Mouse (Mus musculus): ENCODE measurements around the gene Narfl. TPM values are rescaled to one million over a fixed set of nuclear protein-coding genes. Genes with fewer than 3 reads are reported as not detected.
A peak's percentile ranks its signal among the peaks of the same experiment; 100 is the strongest.

Gene Narfl
- total and polyA plus RNA-seq, 2 experiments: 14.9 to 22.5 TPM

GRCm38 (mm10) chr17:25791320-25791842 is 17.8 kb downstream of the Narfl start:
- TF ChIP-seq POLR2A (IDR thresholded peaks at IDR 0.05; ENCODE audit: extremely low read depth, insufficient read depth, low read length) (no peak), CTCF (IDR thresholded peaks at IDR 0.05; ENCODE audit: low read depth, low read length) (no peak)
- H3K27ac ChIP-seq (replicated peaks; ENCODE audit: insufficient read depth, low read depth, low read length): no peak overlapping the region
- no peaks in the 10 kb centered on the region for H3K27me3 ChIP-seq (ENCODE audit: control insufficient read depth, insufficient read depth, low read length)
- DNase-seq (ENCODE audit: extremely low read depth, low read depth, low spot score): no peak
- peak overlapping the region; percentile 84; the same call in 1 of the 2 replicates for H3K9ac ChIP-seq (ENCODE audit: low read depth, low read length)
- WGBS: 38% methylated on average over 19 of the region's 19 CpGs
- no peaks in the 10 kb centered on the region for H3K79me2 ChIP-seq (ENCODE audit: control insufficient read depth, insufficient read depth, low read length)
- peaks cover 5% of the 10 kb centered on the region; the same call in 1 of the 2 replicates for H3K4me1 ChIP-seq (ENCODE audit: control insufficient read depth, insufficient read depth, low read length)
- H3K4me3 ChIP-seq (ENCODE audit: insufficient read depth, low read depth, low read length): peak overlapping the region; percentile 91
- H3K36me3 ChIP-seq (ENCODE audit: control insufficient read depth, insufficient read depth, low read length): no peaks in the 10 kb centered on the region

DNA sequence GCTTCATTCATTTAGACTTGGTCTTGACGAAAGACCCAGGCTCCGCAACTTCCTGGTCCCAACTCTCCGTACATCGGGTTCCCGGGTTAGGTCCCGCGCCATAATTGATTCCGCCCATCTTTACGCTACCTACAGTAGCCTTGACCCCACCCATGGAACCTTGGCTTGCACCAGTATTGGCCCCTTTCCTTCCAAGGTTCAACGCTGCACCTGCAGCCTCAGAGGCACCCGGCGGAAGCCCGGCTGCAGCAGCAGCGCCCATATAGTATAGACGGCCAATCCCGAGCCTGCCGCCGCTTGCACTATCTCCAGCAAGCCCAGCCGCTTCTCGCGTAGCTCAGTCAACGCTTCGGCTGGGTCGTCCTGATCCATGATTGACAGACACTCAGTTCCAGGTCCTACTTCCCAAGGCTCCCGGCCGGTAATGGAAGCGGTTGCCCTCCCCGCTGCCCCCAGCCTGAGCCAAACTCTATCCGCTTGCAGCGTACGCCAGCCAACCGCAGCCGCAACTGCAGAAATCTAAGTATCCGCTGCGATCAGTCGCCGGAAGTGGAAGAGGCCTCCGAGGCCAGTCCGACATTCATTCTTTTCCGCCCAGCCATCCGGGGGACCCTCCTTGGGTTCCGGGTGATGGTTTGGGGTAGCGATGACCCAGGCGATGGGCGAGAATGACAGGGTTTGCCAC is 18.4 kb downstream of the Narfl start:
- under 1% methylated on average over 45 of the region's 45 CpGs for WGBS
- peak overlapping the region; percentile 65 for H3K27ac ChIP-seq (replicated peaks; ENCODE audit: insufficient read depth, low read depth, low read length)
- no peaks in the 10 kb centered on the region for H3K79me2 ChIP-seq (ENCODE audit: control insufficient read depth, insufficient read depth, low read length)
- peak overlapping the region; percentile 84 for H3K9ac ChIP-seq (ENCODE audit: low read depth, low read length)
- H3K36me3 ChIP-seq (ENCODE audit: control insufficient read depth, insufficient read depth, low read length): no peaks in the 10 kb centered on the region
- peaks cover 5% of the 10 kb centered on the region; the same call in 1 of the 2 replicates for H3K4me1 ChIP-seq (ENCODE audit: control insufficient read depth, insufficient read depth, low read length)
- DNase-seq (ENCODE audit: extremely low read depth, low read depth, low spot score): peak; percentile 63
- no peaks in the 10 kb centered on the region for H3K27me3 ChIP-seq (ENCODE audit: control insufficient read depth, insufficient read depth, low read length)
- TF ChIP-seq CTCF (IDR thresholded peaks at IDR 0.05; ENCODE audit: low read depth, low read length) (no peak), POLR2A (IDR thresholded peaks at IDR 0.05; ENCODE audit: extremely low read depth, insufficient read depth, low read length) (peak; percentile 59)
- peak overlapping the region; percentile 91 for H3K4me3 ChIP-seq (ENCODE audit: insufficient read depth, low read depth, low read length)

DNA sequence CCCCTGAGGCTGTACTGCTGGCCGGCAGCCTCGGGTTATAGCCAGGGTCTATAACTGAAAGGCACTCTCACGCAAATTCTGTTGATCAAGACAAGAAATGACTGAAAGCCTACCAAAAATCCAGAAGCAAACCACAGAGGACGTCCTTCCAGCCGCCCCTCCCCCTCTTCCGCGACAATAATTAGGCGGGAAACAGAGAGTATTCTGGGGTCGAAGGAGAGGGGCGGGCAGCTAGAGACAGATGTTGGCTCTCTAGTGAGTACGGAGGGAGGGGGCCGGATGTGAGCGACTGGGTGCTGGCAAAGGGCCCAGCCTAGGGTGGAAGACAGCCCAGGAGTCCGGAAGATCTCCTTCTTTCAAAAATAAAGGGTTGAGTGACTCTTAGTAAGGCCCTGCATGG is 19.0 kb downstream of the Narfl start, which contains the start of gene Fam173a:
Gene Fam173a (minus strand): TSS at position 287 of the 400 bp plus-strand sequence.
- no peaks in the 10 kb centered on the region for H3K27me3 ChIP-seq (ENCODE audit: control insufficient read depth, insufficient read depth, low read length)
- peak within 1 kb of the TSS; percentile 65 for H3K27ac ChIP-seq (replicated peaks; ENCODE audit: insufficient read depth, low read depth, low read length)
- peak within 1 kb of the TSS; percentile 91 for H3K4me3 ChIP-seq (ENCODE audit: insufficient read depth, low read depth, low read length)
- TF ChIP-seq POLR2A (IDR thresholded peaks at IDR 0.05; ENCODE audit: extremely low read depth, insufficient read depth, low read length) (no peak), CTCF (IDR thresholded peaks at IDR 0.05; ENCODE audit: low read depth, low read length) (no peak)
- peak; percentile 25 for DNase-seq (ENCODE audit: extremely low read depth, low read depth, low spot score)
- H3K9ac ChIP-seq (ENCODE audit: low read depth, low read length): peak within 1 kb of the TSS; percentile 84
- H3K36me3 ChIP-seq (ENCODE audit: control insufficient read depth, insufficient read depth, low read length): no peaks in the 10 kb centered on the region
- H3K79me2 ChIP-seq (ENCODE audit: control insufficient read depth, insufficient read depth, low read length): no peaks in the 10 kb centered on the region
- peaks cover 5% of the 10 kb centered on the region; the same call in 1 of the 2 replicates for H3K4me1 ChIP-seq (ENCODE audit: control insufficient read depth, insufficient read depth, low read length)
- WGBS: under 1% methylated on average over 14 of the region's 14 CpGs

GRCm38 (mm10) chr17:25794197-25794596 is 20.6 kb downstream of the Narfl start:
- 89% methylated on average over 13 of the region's 13 CpGs for WGBS
- Histone ChIP-seq H3K36me3 (ENCODE audit: control insufficient read depth, insufficient read depth, low read length) (no peaks in the 10 kb centered on the region), H3K27ac (replicated peaks; ENCODE audit: insufficient read depth, low read depth, low read length) (no peak overlapping the region), H3K4me3 (ENCODE audit: insufficient read depth, low read depth, low read length) (no peak overlapping the region), H3K4me1 (ENCODE audit: control insufficient read depth, insufficient read depth, low read length) (peaks cover 5% of the 10 kb centered on the region; the same call in 1 of the 2 replicates), H3K79me2 (ENCODE audit: control insufficient read depth, insufficient read depth, low read length) (no peaks in the 10 kb centered on the region), H3K9ac (ENCODE audit: low read depth, low read length) (no peak overlapping the region), H3K27me3 (ENCODE audit: control insufficient read depth, insufficient read depth, low read length) (no peaks in the 10 kb centered on the region)
- no peak for DNase-seq (ENCODE audit: extremely low read depth, low read depth, low spot score)
- TF ChIP-seq POLR2A (IDR thresholded peaks at IDR 0.05; ENCODE audit: extremely low read depth, insufficient read depth, low read length) (no peak), CTCF (IDR thresholded peaks at IDR 0.05; ENCODE audit: low read depth, low read length) (no peak)

GRCm38 (mm10) chr17:25794998-25795397 is 21.4 kb downstream of the Narfl start:
- H3K9ac ChIP-seq (ENCODE audit: low read depth, low read length): no peak overlapping the region
- DNase-seq (ENCODE audit: extremely low read depth, low read depth, low spot score): no peak
- H3K4me1 ChIP-seq (ENCODE audit: control insufficient read depth, insufficient read depth, low read length): peaks cover 5% of the 10 kb centered on the region; the same call in 1 of the 2 replicates
- no peak overlapping the region for H3K27ac ChIP-seq (replicated peaks; ENCODE audit: insufficient read depth, low read depth, low read length)
- no peaks in the 10 kb centered on the region for H3K36me3 ChIP-seq (ENCODE audit: control insufficient read depth, insufficient read depth, low read length)
- TF ChIP-seq CTCF (IDR thresholded peaks at IDR 0.05; ENCODE audit: low read depth, low read length) (no peak), POLR2A (IDR thresholded peaks at IDR 0.05; ENCODE audit: extremely low read depth, insufficient read depth, low read length) (no peak)
- no peaks in the 10 kb centered on the region for H3K79me2 ChIP-seq (ENCODE audit: control insufficient read depth, insufficient read depth, low read length)
- H3K4me3 ChIP-seq (ENCODE audit: insufficient read depth, low read depth, low read length): no peak overlapping the region
- H3K27me3 ChIP-seq (ENCODE audit: control insufficient read depth, insufficient read depth, low read length): no peaks in the 10 kb centered on the region
- WGBS: 95% methylated on average over 17 of the region's 17 CpGs

All from liver, adult 2 months (tissue).